Mouse (Mus musculus): Measurements from ENCODE around the gene Pkn3. TPM values are rescaled to one million over a fixed set of nuclear protein-coding genes. Genes with fewer than 3 reads are reported as not detected.
"Not testable (repeated sequence)": the region's sequence is repeated elsewhere in the genome, so short reads cannot be mapped to it uniquely, and the experiment has no call there.

Gene Pkn3
- total RNA-seq, 2 experiments from 2014 or later: 5.9 to 6.4 TPM

GRCm38 (mm10) chr2:30132801-30133612 is 55.5 kb downstream of the Pkn3 start:
- intact Hi-C loops (cut with DNase I; ENCODE audit: low total_unique reads): no loop called here
- peak; percentile 29 for DNase-seq

GRCm38 (mm10) chr2:30133613-30134377 is 56.3 kb downstream of the Pkn3 start, which contains the start of gene Tbc1d13:
TSS of gene Tbc1d13 (plus strand) at chr2:30133746.
- intact Hi-C loops (cut with DNase I; ENCODE audit: low total_unique reads): no loop called here
- peak; percentile 98 for DNase-seq

GRCm38 (mm10) chr2:30134378-30134711 is 56.9 kb downstream of the Pkn3 start:
- no peak for DNase-seq
- intact Hi-C loops (cut with DNase I; ENCODE audit: low total_unique reads): no loop called here

GRCm38 (mm10) chr2:30134928-30135620 is 57.6 kb downstream of the Pkn3 start:
- intact Hi-C loops (cut with DNase I; ENCODE audit: low total_unique reads): no loop called here
- DNase-seq: no peak

- DNase-seq: no peak
- intact Hi-C loops (cut with DNase I; ENCODE audit: low total_unique reads): no loop called here
Observed at GRCm38 (mm10) chr2:30136458-30136857, 59.0 kb downstream of the Pkn3 start.

GRCm38 (mm10) chr2:30140021-30140420 is 62.5 kb downstream of the Pkn3 start:
- DNase-seq; intact Hi-C loops (cut with DNase I; ENCODE audit: low total_unique reads): not testable (repeated sequence)

Other genes starting within 250 kb of the Pkn3 start
- gene Cercam, start 208.5 kb upstream of the Pkn3 start, total RNA-seq (2021): 10 to 100 TPM; 17.7 TPM
- 10 to 100 TPM; 15.1 to 16.1 TPM for gene Odf2, start 188.5 kb upstream of the Pkn3 start, total RNA-seq (2021)
- 10 to 100 TPM; 17.5 to 20.2 TPM for gene Gle1, start 142.3 kb upstream of the Pkn3 start, total RNA-seq (2021)
- gene Sptan1, start 112.1 kb upstream of the Pkn3 start, total RNA-seq (2021): 10 to 100 TPM; 90.6 to 96.0 TPM
- gene Wdr34, start 28.8 kb upstream of the Pkn3 start, total RNA-seq (2021): 1 to 10 TPM; 3.2 to 3.3 TPM
- 10 to 100 TPM; 75.4 to 90.4 TPM for gene Set, start 20.3 kb upstream of the Pkn3 start, total RNA-seq (2021)
- gene Zdhhc12, start 16.0 kb downstream of the Pkn3 start, total RNA-seq (2021): 1 to 10 TPM; 3.5 to 4.0 TPM
- 10 to 100 TPM; 17.7 to 20.6 TPM for gene Zer1, start 46.9 kb downstream of the Pkn3 start, total RNA-seq (2021)
- 10 to 100 TPM; 12.0 to 13.7 TPM for gene Tbc1d13, start 56.1 kb downstream of the Pkn3 start, total RNA-seq (2021)
- 10 to 100 TPM; 44.4 to 49.4 TPM for gene Endog, start 93.8 kb downstream of the Pkn3 start, total RNA-seq (2021)
- gene Spout1, start 100.8 kb downstream of the Pkn3 start, total RNA-seq (2021): 1 to 10 TPM; 5.9 to 6.1 TPM
- 10 to 100 TPM; 20.4 to 23.4 TPM for gene Kyat1, start 128.2 kb downstream of the Pkn3 start, total RNA-seq (2021)
- 10 to 100 TPM; 19.3 to 30.1 TPM for gene Lrrc8a, start 160.0 kb downstream of the Pkn3 start, total RNA-seq (2021)
- 1 to 10 TPM in 1 of 2 experiments, under 1 TPM in 1; 0.59 to 1.7 TPM for gene Gm28035, start 162.9 kb downstream of the Pkn3 start, total RNA-seq (2021)
- 10 to 100 TPM; 11.0 to 14.3 TPM for gene Phyhd1, start 188.5 kb downstream of the Pkn3 start, total RNA-seq (2021)
- under 1 TPM in 1 of 2 experiments, not detected in 1; 0.90 TPM for gene Gm28038, start 203.4 kb downstream of the Pkn3 start, total RNA-seq (2021)
- 10 to 100 TPM; 18.8 to 18.9 TPM for gene Dolk, start 208.7 kb downstream of the Pkn3 start, total RNA-seq (2021)
- gene Nup188, start 208.7 kb downstream of the Pkn3 start, total RNA-seq (2021): 10 to 100 TPM; 10.5 to 13.1 TPM

Data from gastrocnemius, postnatal 14 days (tissue).